Mouse (Mus musculus) adrenal gland, adult 2 months (tissue): ENCODE results near the gene Mark3. TPM values are rescaled to one million over a fixed set of nuclear protein-coding genes. Genes with fewer than 3 reads are reported as not detected.
"Not testable (repeated sequence)": the region's sequence is repeated elsewhere in the genome, so short reads cannot be mapped to it uniquely, and the experiment has no call there.

Experiments used
- DNase-seq: peaks from one replicate; pipeline ENCODE4 v3.0.0; 2021
- long read RNA-seq: library from polyadenylated mRNA; stranded (forward); transcript quantifications from one replicate; pipeline ENCODE4 v2.0.0, GENCODE M21; 2021
- polyA plus RNA-seq: library from polyadenylated mRNA; depleted of rRNA; stranded (reverse); fragments of >200 nt; gene quantifications from 2 replicates; pipeline ENCODE4 v1.2.3, GENCODE M21; 2012; rRNA removed
- total RNA-seq, 2 experiments: library from RNA; stranded (reverse); gene quantifications; 2 replicates each; pipeline ENCODE4 v1.2.3; 2021

The Mark3 gene
- total RNA-seq (10 to 100 TPM; 83.2 to 95.9 TPM), polyA plus RNA-seq (33.5 and 35.8 TPM in 2 replicates)
- long read RNA-seq, transcript Mark3-201 (16 exons, 3,321 nt): minor isoform, 11 of 97 reads
- long read RNA-seq, transcript Mark3-206 (18 exons, 2,807 nt): major isoform, 47 of 97 reads
- long read RNA-seq, partial matches to known transcripts: 6 of 97 reads
- long read RNA-seq, other reads (novel, unspliced or antisense): 31 of 97 reads

GRCm38 (mm10) chr12:111574074-111574886 lies at the start of gene Mark3:
TSS of gene Mark3 (plus strand) at chr12:111574523.
- peak; percentile 98 for DNase-seq

DNA sequence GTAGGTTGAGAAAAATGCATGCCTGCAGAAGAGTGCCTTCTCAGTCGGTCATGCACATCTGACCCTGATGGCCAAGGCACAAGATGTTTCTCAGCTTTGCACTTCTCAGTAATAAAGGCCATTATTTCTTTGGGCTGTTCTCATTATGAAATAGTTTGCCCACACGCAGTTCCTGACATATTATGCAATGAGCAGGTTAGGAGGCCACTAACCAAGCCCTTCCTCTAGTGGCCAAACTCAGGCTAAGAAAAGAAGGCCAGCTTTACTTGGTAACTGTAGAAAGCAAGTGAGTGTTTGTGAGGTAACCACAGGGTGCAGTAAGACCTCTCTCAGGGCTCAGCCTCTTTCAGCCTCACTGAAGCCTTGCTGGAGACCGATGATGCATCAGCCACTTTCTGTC lies 49.4 kb upstream of the Mark3 start:
- DNase-seq: peak; percentile 39

GRCm38 (mm10) chr12:111527643-111528281 lies 46.6 kb upstream of the Mark3 start:
- no peak for DNase-seq

DNA sequence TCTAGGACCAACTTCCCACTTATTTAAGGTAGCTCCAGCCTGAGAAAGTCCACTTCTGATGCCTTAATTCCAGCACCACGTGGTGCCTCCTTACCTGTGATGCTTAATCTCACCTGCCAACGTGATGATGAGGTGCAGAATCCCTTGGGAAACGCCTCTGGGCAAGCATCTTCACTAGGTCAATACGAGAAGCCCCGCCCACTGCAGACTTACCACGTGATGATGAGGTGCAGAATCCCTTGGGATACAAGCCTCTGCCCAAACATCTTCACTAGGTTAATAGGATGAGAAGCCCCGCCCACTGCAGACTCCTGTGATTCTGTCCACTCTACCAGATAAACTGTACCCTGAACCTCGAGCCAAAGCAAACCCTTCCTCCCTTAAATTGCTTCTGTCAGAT lies 45.1 kb upstream of the Mark3 start:
- DNase-seq: no peak

DNA sequence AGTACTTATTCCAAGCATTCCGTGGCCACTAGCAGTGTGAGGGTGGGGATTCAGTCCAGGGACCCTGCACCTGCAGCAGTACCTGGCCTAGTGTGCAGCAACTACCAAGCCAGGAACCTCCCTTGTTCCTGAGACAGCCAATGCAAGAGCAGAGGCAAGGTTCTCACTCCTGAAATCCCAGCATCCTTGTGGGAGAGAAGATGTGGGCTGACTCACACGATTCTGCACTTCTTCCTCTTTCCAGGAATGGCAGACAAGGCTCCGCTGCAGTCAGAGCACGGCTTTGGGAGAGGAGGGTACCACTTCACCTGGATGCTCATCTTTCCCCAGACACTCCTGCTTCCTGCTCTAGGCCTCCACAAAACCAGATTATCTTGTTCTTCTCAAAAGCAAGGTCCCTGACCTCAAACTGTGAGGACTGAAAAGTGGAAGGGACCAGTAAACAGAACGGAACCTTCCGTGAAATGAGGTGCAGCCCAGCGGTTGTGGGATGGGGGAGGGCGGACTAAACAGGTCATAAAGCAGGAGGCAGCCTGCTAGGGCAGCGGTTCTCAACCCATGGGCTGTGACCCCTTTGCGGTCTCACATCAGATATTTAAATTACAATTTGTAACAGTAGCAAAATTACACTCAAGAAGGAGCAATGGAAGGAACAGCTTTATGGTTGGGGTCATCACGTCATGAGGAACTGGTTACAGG lies 41.1 kb upstream of the Mark3 start:
- DNase-seq: no peak

GRCm38 (mm10) chr12:111535281-111535680 lies 39.0 kb upstream of the Mark3 start:
- peak; percentile 61 for DNase-seq

GRCm38 (mm10) chr12:111535762-111536161 lies 38.6 kb upstream of the Mark3 start:
- DNase-seq: no peak

- DNase-seq: no peak
Observed at GRCm38 (mm10) chr12:111536746-111537145, 37.6 kb upstream of the Mark3 start.

DNA sequence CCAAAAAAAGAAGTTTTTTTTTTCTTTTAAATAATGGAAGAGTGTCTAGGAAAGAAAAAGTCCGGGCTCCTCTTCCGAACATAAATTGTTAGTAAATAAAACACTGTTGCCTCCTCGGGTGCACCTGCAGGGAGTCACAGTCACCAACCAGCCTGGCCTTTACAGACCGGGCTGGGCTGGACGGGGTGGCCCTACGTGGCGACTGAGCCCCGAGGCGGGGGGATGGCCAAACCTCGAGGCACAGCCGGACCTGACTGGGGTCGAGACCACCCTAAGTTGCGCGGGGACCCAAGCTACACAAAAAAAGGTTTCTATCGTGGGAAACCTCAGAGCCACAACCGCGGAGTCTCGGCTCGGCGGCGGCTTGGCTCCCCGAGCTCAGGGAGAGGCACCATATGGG lies 37.0 kb upstream of the Mark3 start:
- no peak for DNase-seq

- DNase-seq: peak; percentile 100
Observed at GRCm38 (mm10) chr12:111537796-111538291, 36.5 kb upstream of the Mark3 start, which contains the start of gene Eif5. TSS of gene Eif5 (plus strand) at chr12:111538016.

- DNase-seq: peak; percentile 94
Observed at GRCm38 (mm10) chr12:111538292-111539040, 35.9 kb upstream of the Mark3 start.

GRCm38 (mm10) chr12:111539041-111539345 lies 35.3 kb upstream of the Mark3 start:
- DNase-seq: no peak

- no peak for DNase-seq
Observed at GRCm38 (mm10) chr12:111547070-111547469, 27.3 kb upstream of the Mark3 start.

DNA sequence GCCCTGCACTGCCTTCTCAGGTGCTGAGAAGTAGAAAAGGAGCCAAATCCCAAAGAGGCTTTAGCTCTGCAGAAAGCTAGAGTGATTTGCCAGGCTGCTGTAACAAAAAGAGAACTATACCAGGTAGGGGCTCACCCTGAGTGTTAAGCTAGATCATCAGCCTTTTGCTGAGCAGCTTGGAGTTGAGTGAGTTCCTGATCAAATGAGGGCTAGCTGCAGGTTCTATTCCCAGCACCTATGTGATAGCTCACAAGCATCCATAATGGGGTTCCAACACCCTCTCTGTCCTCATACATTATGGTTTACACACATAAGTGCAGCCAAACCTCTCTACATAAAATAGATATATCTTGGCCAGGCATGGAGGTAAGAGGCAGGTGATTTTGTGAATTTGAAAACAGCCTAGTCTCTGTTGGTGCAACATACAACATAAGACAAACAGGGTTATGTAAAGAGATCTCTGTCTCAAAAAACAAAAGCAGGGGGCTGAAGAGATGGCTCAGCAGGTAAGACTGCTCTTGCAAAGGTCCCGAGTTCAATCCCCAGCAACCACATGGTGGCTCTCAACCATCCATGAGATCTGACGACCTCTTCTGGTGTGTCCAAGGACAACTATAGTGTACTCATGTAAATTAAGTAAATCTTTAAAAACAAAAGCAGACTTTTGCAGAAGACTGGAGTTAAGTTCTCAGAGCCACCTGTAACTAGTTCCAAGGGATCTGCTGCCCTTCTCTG lies 25.6 kb upstream of the Mark3 start:
- no peak for DNase-seq

- DNase-seq: no peak
Observed at GRCm38 (mm10) chr12:111550679-111551078, 23.6 kb upstream of the Mark3 start.

GRCm38 (mm10) chr12:111552342-111552741 lies 22.0 kb upstream of the Mark3 start:
- DNase-seq: no peak

DNA sequence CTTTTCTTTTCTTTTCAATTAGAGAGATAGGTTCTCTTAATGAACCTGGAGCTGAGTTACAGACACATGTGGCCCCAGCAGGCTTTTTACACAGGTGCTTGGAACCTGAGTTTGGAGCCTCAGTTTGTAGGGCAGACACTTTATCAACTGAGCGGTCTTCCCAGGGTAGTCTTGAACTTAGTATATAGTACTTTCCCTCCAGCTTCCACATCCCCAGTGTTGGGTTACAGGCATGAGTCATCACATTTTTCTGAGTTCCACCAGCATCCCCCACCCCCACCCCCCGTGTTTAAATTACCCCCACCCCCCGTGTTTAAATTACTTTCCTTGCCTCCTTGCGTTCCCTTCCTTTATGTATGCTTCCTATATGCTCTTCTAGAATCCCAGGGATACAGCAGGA lies 19.0 kb upstream of the Mark3 start:
- no peak for DNase-seq

- not testable (repeated sequence) for DNase-seq
Observed at GRCm38 (mm10) chr12:111555893-111556292, 18.4 kb upstream of the Mark3 start.

DNA sequence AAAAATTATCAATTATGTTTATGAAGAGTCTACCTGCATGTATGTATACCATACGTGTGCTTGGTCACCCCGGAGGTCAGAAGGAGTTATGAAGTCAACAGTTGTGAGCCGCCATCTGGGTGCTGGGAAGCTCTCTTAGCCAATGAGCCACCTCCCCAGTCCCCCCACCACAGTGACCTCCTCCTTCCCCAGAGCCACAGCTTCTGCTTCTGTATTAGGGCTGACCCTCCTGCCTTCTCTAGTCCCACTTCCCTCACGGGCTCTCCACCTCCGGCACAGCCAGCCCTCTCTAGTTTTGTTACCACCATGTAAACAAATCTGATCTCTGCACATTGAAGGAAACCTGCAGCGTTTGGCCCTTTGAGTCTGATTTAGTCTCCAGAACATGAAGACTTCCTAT lies 16.8 kb upstream of the Mark3 start:
- DNase-seq: no peak

DNA sequence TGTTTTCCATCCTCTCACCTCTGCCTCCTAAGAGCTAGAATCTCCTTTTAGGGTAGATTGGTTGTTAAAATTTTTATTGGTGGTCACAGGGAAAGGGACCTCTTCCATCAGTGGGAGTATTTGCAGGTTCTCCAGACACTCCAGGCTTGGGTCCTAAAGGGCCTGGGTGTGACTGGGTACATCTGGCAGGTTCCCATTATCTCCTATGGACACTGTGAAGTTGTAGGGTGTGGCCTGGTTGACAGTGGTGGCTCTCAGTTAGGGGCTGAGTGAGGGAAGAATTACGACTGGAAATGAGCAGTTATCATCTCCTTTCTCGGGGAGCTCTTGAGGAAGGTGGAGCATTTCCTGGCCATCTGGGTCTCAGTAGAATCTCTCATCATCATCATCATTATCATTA lies 15.7 kb upstream of the Mark3 start:
- DNase-seq: no peak
